Mouse (Mus musculus) stomach, embryonic 16.5 days (tissue): ENCODE measurements around the gene Lpcat3. TPM values are rescaled to one million over a fixed set of nuclear protein-coding genes. Genes with fewer than 3 reads are reported as not detected.
"Not testable (repeated sequence)": the region's sequence is repeated elsewhere in the genome, so short reads cannot be mapped to it uniquely, and the experiment has no call there.

Experiments
- ATAC-seq: fragments of 200-750 bp; cut with Nextera tagmentation; 2 replicates; pipeline ENCODE4 v1.8.0; 2017; ENCODE audit warnings: moderate number of reproducible peaks, moderate TSS enrichment; ENCODE audit not compliant: insufficient read depth, low FRiP score
- H3K27ac ChIP-seq: fragments of 300-500 bp; sonication (generic); 2 replicates; pipeline ENCODE4 v1.5.1; 2014; ENCODE audit warnings: low read length
- H3K27me3 ChIP-seq: fragments of 300-500 bp; sonication (generic); 2 replicates; pipeline ENCODE4 v1.6.1; 2014; ENCODE audit warnings: low read length, control low read depth, mixed read lengths; ENCODE audit not compliant: control insufficient read depth, insufficient read depth
- H3K36me3 ChIP-seq: fragments of 300-500 bp; sonication (generic); 2 replicates; pipeline ENCODE4 v1.6.1; 2014; ENCODE audit warnings: low read length; ENCODE audit not compliant: control insufficient read depth, insufficient read depth
- H3K4me1 ChIP-seq: fragments of 300-500 bp; sonication (generic); 2 replicates; pipeline ENCODE4 v1.6.1; 2014; ENCODE audit warnings: low read length, control low read depth, mixed read lengths; ENCODE audit not compliant: control insufficient read depth, insufficient read depth
- H3K4me2 ChIP-seq: fragments of 300-500 bp; sonication (generic); 2 replicates; pipeline ENCODE4 v1.6.1; 2014; ENCODE audit warnings: low read depth, low read length, mixed read lengths
- H3K4me3 ChIP-seq: fragments of 300-500 bp; sonication (generic); replicated peaks from 2 replicates; pipeline ENCODE4 v1.5.1; 2014; ENCODE audit warnings: mild to moderate bottlenecking, low read length
- H3K9ac ChIP-seq: fragments of 300-500 bp; sonication (generic); 2 replicates; pipeline ENCODE4 v1.6.1; 2014; ENCODE audit warnings: low read length
- H3K9me3 ChIP-seq: fragments of 300-500 bp; sonication (generic); replicated peaks from 2 replicates; pipeline ENCODE4 v1.6.1; 2016; ENCODE audit warnings: low read length, control low read depth; ENCODE audit not compliant: control insufficient read depth
- WGBS: fragments of 180-500 bp; shearing (Covaris S2); extraction: QIAGEN DNeasy Blood & Tissue Kit; methylation state at CpG from one replicate; pipeline ENCODE4 v1.1.7; 2014; 5-methylcytosine and 5-hydroxymethylcytosine counted together
- polyA plus RNA-seq: library from polyadenylated mRNA; unstranded; fragments of >200 nt; fragmentation: Nextera tagmentation; extraction: Ambion mirVana; gene quantifications from 2 replicates; pipeline ENCODE4 v1.2.1, GENCODE M21; 2015

Gene Lpcat3
- polyA plus RNA-seq, 1 experiment from 2014 or later, result 84.1 TPM

DNA sequence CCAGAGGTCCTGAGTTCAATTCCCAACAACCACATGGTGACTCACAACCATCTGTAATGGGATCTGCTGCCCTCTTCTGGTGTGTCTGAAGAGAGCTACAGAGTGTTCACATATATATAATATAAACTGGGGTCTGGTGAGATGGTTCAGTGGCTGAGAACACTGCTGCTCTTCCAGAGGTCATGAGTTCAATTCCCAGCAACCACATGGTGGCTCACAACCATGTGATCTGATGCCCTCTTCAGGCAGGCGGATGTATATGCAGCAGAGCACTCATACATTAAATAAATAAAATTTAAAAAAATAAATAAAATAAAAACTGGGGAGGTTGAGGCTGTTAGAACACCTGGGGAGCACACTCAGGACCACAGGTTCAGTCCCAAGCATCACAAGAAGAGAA, 23.8 kb downstream of the Lpcat3 start:
- H3K36me3 ChIP-seq, H3K9me3 ChIP-seq, H3K4me3 ChIP-seq, H3K4me2 ChIP-seq, H3K9ac ChIP-seq, ATAC-seq, H3K27me3 ChIP-seq: not testable (repeated sequence)
- Histone ChIP-seq H3K27ac (peak overlapping the region; percentile 19; the same call in 1 of the 2 replicates), H3K4me1 (peaks cover 18% of the 10 kb centered on the region)
- WGBS, result 68% methylated on average over 1 of the region's 1 CpGs

- ATAC-seq, result no peak
- Histone ChIP-seq H3K36me3 (no peaks in the 10 kb centered on the region), H3K4me3 (no peak overlapping the region), H3K9me3 (no peaks in the 10 kb centered on the region), H3K4me1 (peaks cover 15% of the 10 kb centered on the region), H3K27me3 (no peaks in the 10 kb centered on the region), H3K9ac (no peak overlapping the region), H3K4me2 (no peak overlapping the region), H3K27ac (no peak overlapping the region)
- 74% methylated on average over 8 of the region's 8 CpGs for WGBS
These were observed 25.4 kb downstream of the Lpcat3 start for GRCm38 (mm10) chr6:124688151-124688758.

- Histone ChIP-seq H3K27me3 (no peaks in the 10 kb centered on the region), H3K4me2 (no peak overlapping the region), H3K4me3 (no peak overlapping the region), H3K4me1 (peaks cover 15% of the 10 kb centered on the region), H3K9me3 (no peaks in the 10 kb centered on the region), H3K27ac (no peak overlapping the region), H3K36me3 (no peaks in the 10 kb centered on the region), H3K9ac (no peak overlapping the region)
- 87% methylated on average over 3 of the region's 3 CpGs for WGBS
- ATAC-seq, result no peak
These were observed 26.2 kb downstream of the Lpcat3 start for GRCm38 (mm10) chr6:124689011-124689410.

DNA sequence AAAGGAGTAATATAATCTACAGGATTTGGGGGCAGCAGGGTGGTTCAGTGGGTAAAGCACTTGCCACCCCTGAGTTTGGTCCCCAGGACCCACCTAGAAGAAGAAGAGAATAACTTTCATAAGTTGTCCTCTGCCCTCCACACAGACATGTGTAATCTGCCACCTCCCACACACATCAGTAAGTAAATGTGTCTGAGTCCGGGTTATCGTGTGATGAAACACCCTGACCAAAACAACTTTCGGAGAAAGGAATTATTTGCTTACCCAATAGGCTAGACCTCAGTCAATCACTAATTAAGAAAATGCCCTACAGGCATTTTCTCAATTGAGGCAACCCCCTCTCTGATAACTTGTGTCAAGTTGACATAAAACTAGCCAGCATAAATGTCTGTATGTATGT, 27.7 kb downstream of the Lpcat3 start:
- 89% methylated on average over 3 of the region's 3 CpGs for WGBS
- Histone ChIP-seq H3K4me1 (peaks cover 21% of the 10 kb centered on the region), H3K27me3 (no peaks in the 10 kb centered on the region), H3K4me2 (no peak overlapping the region), H3K36me3 (no peaks in the 10 kb centered on the region), H3K4me3 (no peak overlapping the region), H3K27ac (no peak overlapping the region), H3K9me3 (no peaks in the 10 kb centered on the region), H3K9ac (no peak overlapping the region)
- ATAC-seq, result no peak

GRCm38 (mm10) chr6:124693243-124693981, 30.6 kb downstream of the Lpcat3 start:
- 51% methylated on average over 15 of the region's 15 CpGs for WGBS
- Histone ChIP-seq H3K36me3 (no peaks in the 10 kb centered on the region), H3K27ac (peak overlapping the region; percentile 76), H3K9me3 (no peaks in the 10 kb centered on the region), H3K9ac (no peak overlapping the region), H3K4me2 (no peak overlapping the region), H3K4me3 (no peak overlapping the region), H3K27me3 (no peaks in the 10 kb centered on the region), H3K4me1 (peaks cover 21% of the 10 kb centered on the region)
- no peak for ATAC-seq

- H3K4me3 ChIP-seq, result no peak overlapping the region
- no peaks in the 10 kb centered on the region for H3K27me3 ChIP-seq
- peak; percentile 81 for ATAC-seq
- peak overlapping the region; percentile 76 for H3K27ac ChIP-seq
- WGBS, result 71% methylated on average over 15 of the region's 15 CpGs
- H3K9ac ChIP-seq, result peak overlapping the region; percentile 46; the same call in 1 of the 2 replicates
- no peaks in the 10 kb centered on the region for H3K9me3 ChIP-seq
- peaks cover 21% of the 10 kb centered on the region for H3K4me1 ChIP-seq
- H3K36me3 ChIP-seq, result no peaks in the 10 kb centered on the region
- no peak overlapping the region for H3K4me2 ChIP-seq
These were observed 31.5 kb downstream of the Lpcat3 start for GRCm38 (mm10) chr6:124694166-124694955.

- H3K27ac ChIP-seq, result no peak overlapping the region
- no peaks in the 10 kb centered on the region for H3K36me3 ChIP-seq
- no peak overlapping the region for H3K4me3 ChIP-seq
- H3K9ac ChIP-seq, result no peak overlapping the region
- 87% methylated on average over 7 of the region's 7 CpGs for WGBS
- ATAC-seq, result no peak
- H3K4me2 ChIP-seq, result no peak overlapping the region
- no peaks in the 10 kb centered on the region for H3K27me3 ChIP-seq
- H3K4me1 ChIP-seq, result peaks cover 21% of the 10 kb centered on the region
- no peaks in the 10 kb centered on the region for H3K9me3 ChIP-seq
These were observed 33.8 kb downstream of the Lpcat3 start for GRCm38 (mm10) chr6:124696441-124697150.

DNA sequence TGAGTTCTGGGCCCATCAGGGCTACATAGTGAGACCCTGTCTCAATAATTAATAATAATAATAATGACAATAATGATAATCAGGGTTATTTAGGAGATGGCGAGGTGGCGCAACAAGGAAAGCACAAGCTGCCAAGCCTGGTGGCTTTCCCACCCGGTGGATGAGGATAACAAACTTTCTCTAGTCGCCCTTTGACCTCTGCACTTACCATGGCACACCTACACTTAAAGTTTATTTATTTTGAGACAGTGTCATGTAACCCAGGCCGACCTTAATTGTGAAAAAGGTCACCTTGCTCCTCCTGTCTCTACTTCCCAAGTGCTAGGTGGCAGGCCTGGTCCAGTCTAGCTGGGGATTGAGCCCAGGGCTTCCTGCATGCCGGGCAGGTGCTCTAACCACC, 35.9 kb downstream of the Lpcat3 start:
- Histone ChIP-seq H3K36me3 (peaks cover 6% of the 10 kb centered on the region; the same call in 1 of the 2 replicates), H3K9me3 (no peaks in the 10 kb centered on the region), H3K4me1 (peaks cover 11% of the 10 kb centered on the region), H3K27ac (no peak overlapping the region), H3K9ac (no peak overlapping the region), H3K4me3 (no peak overlapping the region), H3K27me3 (no peaks in the 10 kb centered on the region), H3K4me2 (no peak overlapping the region)
- 68% methylated on average over 6 of the region's 6 CpGs for WGBS
- ATAC-seq, result no peak
